Mouse (Mus musculus) forebrain, embryonic 13.5 days (tissue): ENCODE measurements around the gene Vmn1r62. TPM values are rescaled to one million over a fixed set of nuclear protein-coding genes. Genes with fewer than 3 reads are reported as not detected.
"Not testable (repeated sequence)": the region's sequence is repeated elsewhere in the genome, so short reads cannot be mapped to it uniquely, and the experiment has no call there.

Source experiments
- ATAC-seq: fragments of 200-750 bp; cut with Nextera tagmentation; 2 replicates; pipeline ENCODE4 v1.8.0; 2017
- H3K27ac ChIP-seq: fragments of 300-500 bp; sonication (generic); 2 replicates; pipeline ENCODE4 v1.5.1; 2015; ENCODE audit warnings: inconsistent platforms, mild to moderate bottlenecking, moderate library complexity
- H3K27me3 ChIP-seq: fragments of 300-500 bp; sonication (generic); 2 replicates; pipeline ENCODE4 v1.6.1; 2015; ENCODE audit warnings: mild to moderate bottlenecking, inconsistent platforms
- H3K36me3 ChIP-seq: fragments of 300-500 bp; sonication (generic); 2 replicates; pipeline ENCODE4 v1.6.1; 2015; ENCODE audit warnings: mild to moderate bottlenecking, inconsistent platforms; ENCODE audit not compliant: poor library complexity, severe bottlenecking
- H3K4me1 ChIP-seq: fragments of 300-500 bp; sonication (generic); 2 replicates; pipeline ENCODE4 v1.6.1; 2015; ENCODE audit warnings: inconsistent platforms
- H3K4me2 ChIP-seq: fragments of 300-500 bp; sonication (generic); 2 replicates; pipeline ENCODE4 v1.6.1; 2015; ENCODE audit warnings: inconsistent platforms, mild to moderate bottlenecking, moderate library complexity
- H3K4me3 ChIP-seq: fragments of 300-500 bp; sonication (generic); 2 replicates; pipeline ENCODE4 v1.5.1; 2015; ENCODE audit warnings: mild to moderate bottlenecking, inconsistent platforms
- H3K9ac ChIP-seq: fragments of 300-500 bp; sonication (generic); 2 replicates; pipeline ENCODE4 v1.6.1; 2015; ENCODE audit warnings: mild to moderate bottlenecking, inconsistent platforms
- H3K9me3 ChIP-seq: fragments of 300-500 bp; sonication (generic); replicated peaks from 2 replicates; pipeline ENCODE4 v1.6.1; 2016; ENCODE audit warnings: inconsistent platforms
- WGBS: fragments of 180-500 bp; shearing (Covaris S2); methylation state at CpG from one replicate; pipeline ENCODE4 v1.1.7; 2015; 5-methylcytosine and 5-hydroxymethylcytosine counted together
- polyA plus RNA-seq: library from polyadenylated mRNA; unstranded; fragments of >200 nt; fragmentation: Nextera tagmentation; extraction: Ambion mirVana; gene quantifications from 2 replicates; pipeline ENCODE4 v1.2.1, GENCODE M21; 2015

The Vmn1r62 gene
- not detected in 2 replicates for polyA plus RNA-seq

DNA sequence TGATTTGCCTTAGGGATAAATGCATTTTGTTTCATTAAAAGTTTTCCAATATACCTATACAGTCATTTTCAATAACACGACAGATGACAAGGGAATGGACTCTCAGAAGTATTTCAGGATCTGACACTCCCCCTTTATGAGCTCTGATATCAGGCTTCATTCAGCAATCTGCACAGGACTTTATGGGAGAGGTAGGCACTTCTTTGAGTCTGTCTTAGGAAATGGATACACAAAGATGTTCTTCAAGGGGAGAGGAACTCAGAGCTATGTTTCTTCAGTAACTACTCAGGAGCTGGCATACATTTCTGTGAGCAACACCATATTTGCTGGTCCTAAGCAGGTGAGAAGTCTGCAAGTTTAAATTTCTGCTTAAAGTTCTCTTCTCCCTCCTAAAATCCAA lies at the start of gene Vmn1r62:
Gene Vmn1r62, plus strand, starts transcription at position 301 of the 400 bp plus-strand sequence.
- not testable (repeated sequence) for ATAC-seq, H3K27ac ChIP-seq, H3K9ac ChIP-seq, H3K36me3 ChIP-seq, H3K4me3 ChIP-seq, H3K27me3 ChIP-seq, H3K9me3 ChIP-seq, H3K4me1 ChIP-seq, H3K4me2 ChIP-seq
- WGBS = no CpG with 5 or more reads among the region's 1 CpGs

Other genes with a start within 250 kb of the Vmn1r62 start
- gene Vmn1r59, start 216.9 kb upstream of the Vmn1r62 start, polyA plus RNA-seq = not detected in 2 replicates
- not detected in 2 replicates for gene Vmn2r28, start 179.7 kb upstream of the Vmn1r62 start, polyA plus RNA-seq
- not detected in 2 replicates for gene Vmn1r60, start 126.3 kb upstream of the Vmn1r62 start, polyA plus RNA-seq
- not detected in 2 replicates for gene Vmn1r61, start 60.3 kb upstream of the Vmn1r62 start, polyA plus RNA-seq
- not detected in 2 replicates for gene Vmn1r63, start 131.8 kb downstream of the Vmn1r62 start, polyA plus RNA-seq
- gene Vmn1r64, start 210.9 kb downstream of the Vmn1r62 start, polyA plus RNA-seq = not detected in 2 replicates